Mouse (Mus musculus) stomach, adult 2 months (tissue): ENCODE measurements around the gene Glce. TPM values are rescaled to one million over a fixed set of nuclear protein-coding genes. Genes with fewer than 3 reads are reported as not detected.

ENCODE experiments used
- polyA plus RNA-seq: library from polyadenylated mRNA; depleted of rRNA; stranded (reverse); fragments of >200 nt; gene quantifications from 2 replicates; pipeline ENCODE4 v1.2.3, GENCODE M21; 2012; rRNA removed

Gene Glce
- polyA plus RNA-seq, result 0.39 and 0.74 TPM in 2 replicates

GRCm38 (mm10) chr9:62122508-62123215 lies at the start of gene Glce:
Gene Glce (minus strand): TSS chr9:62122655.

GRCm38 (mm10) chr9:62026600-62026999 lies 95.9 kb downstream of the Glce start, which contains the start of gene Paqr5:
Gene Paqr5 (minus strand): TSS chr9:62026856.

Other genes starting within 250 kb of the Glce start
- gene Rplp1, start 208.1 kb downstream of the Glce start, polyA plus RNA-seq, result 6,891 and 7,143 TPM in 2 replicates
- 0.51 and 1.3 TPM in 2 replicates for gene Kif23, start 175.9 kb downstream of the Glce start, polyA plus RNA-seq
- gene Paqr5, start 95.8 kb downstream of the Glce start, polyA plus RNA-seq, result 148 and 158 TPM in 2 replicates
- not detected in 2 replicates for gene Spesp1, start 159.6 kb upstream of the Glce start, polyA plus RNA-seq
- gene Anp32a, start 218.6 kb upstream of the Glce start, polyA plus RNA-seq, result 2.9 and 4.0 TPM in 2 replicates